Mouse (Mus musculus) myocyte (in vitro differentiated cells): ENCODE measurements around the gene Gm49368.

Source experiments
- CEBPB ChIP-seq: IDR thresholded peaks from 2 replicates; pipeline ENCODE4 v1.6.1; 2011; ENCODE audit warnings: mild to moderate bottlenecking, moderate library complexity; ENCODE audit not compliant: poor library complexity, insufficient read depth, severe bottlenecking
- E2F4 ChIP-seq: IDR thresholded peaks from one replicate; pipeline ENCODE4 v1.6.1; 2011; ENCODE audit warnings: mild to moderate bottlenecking, control low read depth, moderate library complexity; ENCODE audit not compliant: insufficient read depth
- MAX ChIP-seq: IDR thresholded peaks from one replicate; pipeline ENCODE4 v1.6.1; 2011; ENCODE audit warnings: low read depth, mild to moderate bottlenecking, control low read depth
- MYOD1 ChIP-seq, 3 experiments: IDR thresholded peaks; one replicate each; pipeline ENCODE4 v1.6.1; 2011; ENCODE audit warnings: control low read depth in 2 of 3, low read depth in 2 of 3, mild to moderate bottlenecking in 2 of 3, moderate library complexity in 1 of 3; ENCODE audit not compliant: insufficient read length in 2 of 3, control insufficient read depth in 1 of 3
- MYOG ChIP-seq, 3 experiments: IDR thresholded peaks; one replicate each; pipeline ENCODE4 v1.6.1; 2011; ENCODE audit warnings: control low read depth in 2 of 3, low read depth in 2 of 3, mild to moderate bottlenecking in 2 of 3; ENCODE audit not compliant: insufficient read length in 2 of 3, control insufficient read depth in 1 of 3, insufficient read depth in 1 of 3
- POLR2A ChIP-seq: IDR thresholded peaks from one replicate; pipeline ENCODE4 v1.6.1; 2011; ENCODE audit warnings: low read depth, mild to moderate bottlenecking, control low read depth, moderate library complexity; ENCODE audit not compliant: insufficient read length
- POLR2AphosphoS2 ChIP-seq: IDR thresholded peaks from one replicate; pipeline ENCODE4 v1.6.1; 2011; ENCODE audit warnings: low read depth, control low read depth; ENCODE audit not compliant: insufficient read length
- REST ChIP-seq: IDR thresholded peaks from one replicate; pipeline ENCODE4 v1.6.1; 2011; ENCODE audit warnings: mild to moderate bottlenecking, control low read depth, moderate library complexity; ENCODE audit not compliant: insufficient read depth, insufficient read length
- TCF12 ChIP-seq: IDR thresholded peaks from one replicate; pipeline ENCODE4 v1.6.1; 2011; ENCODE audit warnings: mild to moderate bottlenecking, control low read depth; ENCODE audit not compliant: poor library complexity, insufficient read depth, severe bottlenecking
- TCF3 ChIP-seq: IDR thresholded peaks from one replicate; pipeline ENCODE4 v1.6.1; 2011; ENCODE audit warnings: low read depth, control low read depth; ENCODE audit not compliant: insufficient read length
- USF1 ChIP-seq: IDR thresholded peaks from one replicate; pipeline ENCODE4 v1.6.1; 2011; ENCODE audit warnings: low read depth, mild to moderate bottlenecking, control low read depth, moderate library complexity

DNA sequence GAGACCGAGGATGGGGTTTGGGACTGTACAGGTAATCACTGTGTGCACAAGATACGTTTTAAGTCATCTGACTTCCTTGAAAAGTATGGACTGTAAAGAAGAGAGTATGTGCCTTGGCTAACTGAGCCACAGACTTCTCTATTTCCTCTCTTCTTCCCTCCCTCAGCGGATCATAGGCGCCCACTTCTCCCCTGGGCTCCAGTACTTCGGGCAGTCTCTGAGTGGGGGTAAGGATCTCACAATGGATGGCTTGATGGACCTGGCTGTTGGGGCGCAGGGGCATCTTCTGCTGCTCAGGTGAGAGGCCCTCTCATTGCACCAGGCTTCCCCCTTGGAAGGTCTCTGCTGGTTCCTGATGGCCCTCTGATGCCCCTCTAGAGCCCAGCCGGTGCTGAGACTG, 45.0 kb downstream of the Gm49368 start:
- TF ChIP-seq POLR2A (no peak), TCF12 (no peak), REST (no peak), MYOG (IDR thresholded peaks at IDR 0.05; ENCODE audit: control insufficient read depth in 1 of 3, insufficient read depth in 1 of 3, insufficient read length in 2 of 3, low read depth in 2 of 3) (no peak), POLR2AphosphoS2 (no peak), USF1 (no peak), E2F4 (no peak), MAX (no peak), TCF3 (no peak), CEBPB (no peak), MYOD1 (IDR thresholded peaks at IDR 0.05; ENCODE audit: control insufficient read depth in 1 of 3, insufficient read length in 2 of 3, low read depth in 2 of 3) (no peak)
